Mouse (Mus musculus) heart, postnatal 0 days (tissue): ENCODE results near the gene Hlcs. TPM values are rescaled to one million over a fixed set of nuclear protein-coding genes. Genes with fewer than 3 reads are reported as not detected.

Experiments used
- ATAC-seq: fragments of 200-750 bp; cut with Nextera tagmentation; 2 replicates; pipeline ENCODE4 v1.8.0; 2017; ENCODE audit warnings: low read depth, moderate number of reproducible peaks, moderate library complexity; ENCODE audit not compliant: insufficient read depth
- DNase-seq: peaks from one replicate; pipeline ENCODE4 v3.0.0-alpha.2; 2016; ENCODE audit warnings: low spot score
- H3K27ac ChIP-seq: fragments of 300-500 bp; sonication (generic); 2 replicates; pipeline ENCODE4 v1.5.1; 2014; ENCODE audit warnings: low read depth, mild to moderate bottlenecking
- H3K27me3 ChIP-seq: fragments of 300-500 bp; sonication (generic); 2 replicates; pipeline ENCODE4 v1.6.1; 2014; ENCODE audit warnings: low read length, mixed read lengths; ENCODE audit not compliant: control insufficient read depth, insufficient read depth
- H3K36me3 ChIP-seq: fragments of 300-500 bp; sonication (generic); replicated peaks from 2 replicates; pipeline ENCODE4 v1.6.1; 2014; ENCODE audit warnings: low read length, mixed read lengths; ENCODE audit not compliant: control insufficient read depth, insufficient read depth
- H3K4me1 ChIP-seq: fragments of 300-500 bp; sonication (generic); 2 replicates; pipeline ENCODE4 v1.6.1; 2014; ENCODE audit warnings: antibody characterized with exemption; ENCODE audit not compliant: control insufficient read depth, insufficient read depth
- H3K4me2 ChIP-seq: fragments of 300-500 bp; sonication (generic); 2 replicates; pipeline ENCODE4 v1.6.1; 2014; ENCODE audit warnings: low read depth, mild to moderate bottlenecking, low read length, moderate library complexity
- H3K4me3 ChIP-seq: fragments of 300-500 bp; sonication (generic); 2 replicates; pipeline ENCODE4 v1.5.1; 2014; ENCODE audit warnings: low read depth, low read length
- H3K9ac ChIP-seq: fragments of 300-500 bp; sonication (generic); replicated peaks from 2 replicates; pipeline ENCODE4 v1.6.1; 2014; ENCODE audit warnings: low read depth, low read length, mixed read lengths
- H3K9me3 ChIP-seq: fragments of 300-500 bp; sonication (generic); replicated peaks from 2 replicates; pipeline ENCODE4 v1.6.1; 2016; ENCODE audit warnings: low read length; ENCODE audit not compliant: control insufficient read depth
- CTCF ChIP-seq: IDR thresholded peaks from 2 replicates; pipeline ENCODE4 v1.5.1; 2016; ENCODE audit warnings: antibody characterized with exemption, control low read depth, low read depth
- EP300 ChIP-seq: IDR thresholded peaks from 2 replicates; pipeline ENCODE4 v1.6.1; 2016; ENCODE audit warnings: antibody characterized with exemption, low read depth
- whole genome bisulfite sequencing: fragments of 180-500 bp; shearing (Covaris S2); extraction: QIAGEN DNeasy Blood & Tissue Kit; methylation state at CpG from one replicate; pipeline ENCODE4 v1.1.7; 2014; 5-methylcytosine and 5-hydroxymethylcytosine counted together
- polyA plus RNA-seq: library from polyadenylated mRNA; unstranded; fragments of >200 nt; fragmentation: Nextera tagmentation; extraction: Ambion mirVana; gene quantifications from 2 replicates; pipeline ENCODE4 v1.2.1, GENCODE M21; 2015
- total RNA-seq: library from RNA; depleted of rRNA; stranded (reverse); fragments of >200 nt; gene quantifications from 2 replicates; pipeline ENCODE4 v1.2.3, GENCODE M21; 2014; ENCODE audit warnings: low replicate concordance

The Hlcs gene
- total and polyA plus RNA-seq, 2 experiments from 2014 or later = 4.6 to 5.6 TPM

DNA sequence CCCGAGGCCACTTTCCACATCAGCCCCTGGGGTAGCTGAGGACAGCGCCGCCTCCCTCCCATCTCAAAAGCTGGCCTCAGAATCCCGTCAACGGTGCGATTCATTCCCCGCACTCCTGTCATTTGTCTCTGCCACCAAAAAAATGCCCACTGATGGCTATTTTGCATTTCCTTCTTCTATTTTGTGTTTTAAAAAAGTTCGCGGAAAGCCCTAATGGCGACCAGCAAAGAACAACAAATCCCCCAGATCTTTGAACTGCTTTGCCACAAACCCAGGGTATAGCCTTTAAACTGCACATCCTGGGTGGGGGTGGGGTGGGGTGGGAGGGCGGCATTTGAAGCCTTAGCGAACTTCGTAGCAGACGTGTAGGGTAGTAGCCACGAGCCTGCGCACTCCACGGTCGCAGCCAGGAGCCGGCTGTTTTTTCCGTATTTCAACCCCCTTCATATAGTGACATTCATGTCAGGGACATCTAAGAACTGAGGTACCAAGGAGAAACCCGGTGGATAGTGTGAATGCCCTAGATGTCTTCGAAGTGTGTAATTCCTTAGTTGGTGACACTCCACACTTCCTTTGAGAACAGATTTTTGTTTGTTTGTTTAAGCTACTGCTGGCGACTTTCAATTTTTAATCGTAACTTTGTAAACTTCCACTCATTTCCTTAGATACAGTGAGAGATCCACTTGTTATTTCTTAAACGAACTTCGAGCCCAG is 218.1 kb downstream of the Hlcs start:
- Histone ChIP-seq H3K27ac (no peak overlapping the region), H3K9me3 (no peaks in the 10 kb centered on the region), H3K4me1 (no peaks in the 10 kb centered on the region), H3K9ac (no peak overlapping the region), H3K4me2 (no peak overlapping the region), H3K27me3 (peaks cover 100% of the 10 kb centered on the region), H3K4me3 (no peak overlapping the region), H3K36me3 (no peaks in the 10 kb centered on the region)
- 3% methylated on average over 26 of the region's 26 CpGs for WGBS
- DNase-seq (no peak), ATAC-seq (no peak)
- TF ChIP-seq EP300 = no peak
- no peak for TF ChIP-seq CTCF

GRCm38 (mm10) chr16:94094251-94095108 is 218.9 kb downstream of the Hlcs start:
- H3K27ac ChIP-seq = no peak overlapping the region
- H3K9ac ChIP-seq = no peak overlapping the region
- 2% methylated on average over 48 of the region's 48 CpGs for WGBS
- no peak overlapping the region for H3K4me2 ChIP-seq
- H3K4me3 ChIP-seq = no peak overlapping the region
- no peak for ATAC-seq
- H3K27me3 ChIP-seq = peaks cover 100% of the 10 kb centered on the region
- no peak for DNase-seq
- no peaks in the 10 kb centered on the region for H3K9me3 ChIP-seq
- no peaks in the 10 kb centered on the region for H3K4me1 ChIP-seq
- no peak for TF ChIP-seq CTCF
- no peak for TF ChIP-seq EP300
- no peaks in the 10 kb centered on the region for H3K36me3 ChIP-seq

DNA sequence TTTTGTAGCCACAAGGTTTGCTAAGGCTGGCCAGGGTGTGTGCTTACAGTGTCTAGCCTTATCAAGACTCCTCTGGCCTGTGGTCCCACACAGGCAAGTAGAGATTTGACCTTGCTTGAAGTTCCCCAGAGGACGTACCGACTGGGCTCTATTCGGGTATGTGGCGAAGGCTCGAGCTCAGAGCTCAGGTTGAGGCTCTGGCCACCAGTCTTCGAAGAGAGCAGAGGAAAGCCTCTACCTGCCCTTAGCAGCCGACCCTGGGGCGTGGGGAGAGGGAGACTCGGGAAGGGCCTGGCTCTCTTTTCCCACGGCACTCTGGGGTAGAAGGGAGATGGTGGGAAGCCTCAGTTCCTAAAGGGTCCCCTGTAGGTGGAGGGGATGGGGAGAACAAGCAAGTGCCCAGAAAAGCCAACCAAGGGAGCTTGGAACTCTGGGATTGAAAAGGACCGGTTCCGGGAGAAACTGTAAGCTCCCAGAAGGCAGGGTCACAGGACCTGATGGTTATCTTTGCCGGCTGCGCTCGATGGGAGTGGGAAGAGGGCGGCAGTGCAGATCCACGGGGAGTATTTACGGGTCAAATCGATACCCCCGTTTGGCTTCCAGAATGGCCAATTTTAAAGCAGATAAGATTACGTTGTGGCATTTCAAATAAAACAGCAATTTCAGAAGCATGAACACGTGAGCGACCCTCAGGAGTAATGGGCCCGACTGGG is 220.1 kb downstream of the Hlcs start:
- H3K4me3 ChIP-seq = no peak overlapping the region
- WGBS = 3% methylated on average over 24 of the region's 24 CpGs
- no peaks in the 10 kb centered on the region for H3K36me3 ChIP-seq
- no peak for TF ChIP-seq EP300
- no peak for TF ChIP-seq CTCF
- no peak overlapping the region for H3K4me2 ChIP-seq
- no peak for ATAC-seq
- peaks cover 100% of the 10 kb centered on the region for H3K27me3 ChIP-seq
- no peak for DNase-seq
- H3K4me1 ChIP-seq = no peaks in the 10 kb centered on the region
- H3K27ac ChIP-seq = no peak overlapping the region
- H3K9me3 ChIP-seq = no peaks in the 10 kb centered on the region
- H3K9ac ChIP-seq = no peak overlapping the region

DNA sequence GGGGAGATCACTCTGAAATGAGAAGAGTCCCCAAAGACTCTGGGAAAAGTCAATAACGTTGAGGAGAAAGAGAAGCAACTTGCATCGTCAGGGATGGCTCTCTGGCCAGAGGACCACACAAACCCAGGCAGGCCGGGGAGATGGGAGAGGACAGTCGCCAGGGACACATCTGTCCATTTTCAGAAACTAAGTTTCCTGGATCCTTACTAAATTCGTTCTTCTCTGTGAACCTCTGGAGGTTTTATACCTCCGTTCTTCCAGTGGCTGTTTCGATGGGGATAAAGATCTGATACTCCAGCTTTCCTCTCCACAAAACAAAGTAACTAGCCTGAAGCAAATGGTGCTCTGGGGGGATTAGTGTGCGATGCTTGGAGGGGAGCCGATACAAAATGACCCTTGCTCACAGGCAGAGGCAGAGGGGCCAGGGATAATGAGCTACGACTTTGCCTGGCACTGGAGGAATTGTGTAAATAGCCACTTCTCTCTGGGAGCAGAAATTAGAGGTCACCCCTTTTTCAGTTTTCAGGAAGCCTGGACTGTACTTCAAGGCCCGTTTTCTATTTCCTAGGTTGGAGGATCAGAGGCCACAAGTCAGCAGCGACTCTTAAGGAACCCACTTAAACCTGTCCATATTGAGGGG is 220.7 kb downstream of the Hlcs start:
- Histone ChIP-seq H3K27ac (no peak overlapping the region), H3K9me3 (no peaks in the 10 kb centered on the region), H3K4me3 (no peak overlapping the region), H3K4me1 (no peaks in the 10 kb centered on the region), H3K36me3 (no peaks in the 10 kb centered on the region), H3K9ac (no peak overlapping the region), H3K27me3 (peaks cover 100% of the 10 kb centered on the region), H3K4me2 (no peak overlapping the region)
- ATAC-seq (no peak), DNase-seq (no peak)
- 4% methylated on average over 12 of the region's 12 CpGs for WGBS
- TF ChIP-seq CTCF (no peak), EP300 (no peak)
